Mouse (Mus musculus): ENCODE results near the gene Ankrd49. TPM values are rescaled to one million over a fixed set of nuclear protein-coding genes. Genes with fewer than 3 reads are reported as not detected.

Gene Ankrd49
- polyA plus RNA-seq (2016; fragmentation: Nextera tagmentation; extraction: Ambion mirVana): 40.7 and 46.8 TPM in 2 replicates

- Histone ChIP-seq H3K36me3 (peaks cover 59% of the 10 kb centered on the region), H3K27me3 (ENCODE audit: low read depth, poor library complexity, severe bottlenecking) (no peaks in the 10 kb centered on the region), H3K4me3 (peak within 1 kb of the TSS; percentile 81), H3K27ac (peak within 1 kb of the TSS; percentile 96), H3K4me1 (peaks cover 6% of the 10 kb centered on the region; the same call in 1 of the 2 replicates), H3K9me3 (replicated peaks) (no peaks in the 10 kb centered on the region)
- peak; percentile 91 for DNase-seq (ENCODE audit: low spot score)
- WGBS: under 1% methylated on average over 62 of the region's 62 CpGs
These were observed at the start of gene Ankrd49, which contains the start of gene Mre11a for GRCm38 (mm10) chr9:14784039-14785002. Gene Ankrd49, minus strand, starts transcription at chr9:14784856. Gene Mre11a, plus strand, starts transcription at chr9:14784654.

- Histone ChIP-seq H3K4me1 (no peaks in the 10 kb centered on the region), H3K9me3 (replicated peaks) (no peaks in the 10 kb centered on the region), H3K27ac (no peak overlapping the region), H3K36me3 (peaks cover 90% of the 10 kb centered on the region), H3K4me3 (no peak overlapping the region), H3K27me3 (ENCODE audit: low read depth, poor library complexity, severe bottlenecking) (no peaks in the 10 kb centered on the region)
- DNase-seq (ENCODE audit: low spot score): no peak
- 86% methylated on average over 5 of the region's 5 CpGs for WGBS
These were observed 47.4 kb upstream of the Ankrd49 start for GRCm38 (mm10) chr9:14832046-14832445.

- Histone ChIP-seq H3K36me3 (peaks cover 89% of the 10 kb centered on the region), H3K27me3 (ENCODE audit: low read depth, poor library complexity, severe bottlenecking) (no peaks in the 10 kb centered on the region), H3K9me3 (replicated peaks) (no peaks in the 10 kb centered on the region), H3K4me3 (no peak overlapping the region), H3K27ac (no peak overlapping the region), H3K4me1 (no peaks in the 10 kb centered on the region)
- WGBS: 58% methylated on average over 2 of the region's 2 CpGs
- no peak for DNase-seq (ENCODE audit: low spot score)
These were observed 43.2 kb upstream of the Ankrd49 start for GRCm38 (mm10) chr9:14827875-14828274.

- Histone ChIP-seq H3K9me3 (replicated peaks) (no peaks in the 10 kb centered on the region), H3K27ac (no peak overlapping the region), H3K36me3 (peaks cover 90% of the 10 kb centered on the region), H3K4me3 (no peak overlapping the region), H3K27me3 (ENCODE audit: low read depth, poor library complexity, severe bottlenecking) (no peaks in the 10 kb centered on the region), H3K4me1 (no peaks in the 10 kb centered on the region)
- WGBS: 93% methylated on average over 5 of the region's 5 CpGs
- no peak for DNase-seq (ENCODE audit: low spot score)
These were observed 40.2 kb upstream of the Ankrd49 start for GRCm38 (mm10) chr9:14824840-14825239.

GRCm38 (mm10) chr9:14821396-14821795 lies 36.7 kb upstream of the Ankrd49 start:
- H3K4me1 ChIP-seq: no peaks in the 10 kb centered on the region
- H3K4me3 ChIP-seq: no peak overlapping the region
- H3K9me3 ChIP-seq (replicated peaks): no peaks in the 10 kb centered on the region
- H3K27ac ChIP-seq: no peak overlapping the region
- no peaks in the 10 kb centered on the region for H3K27me3 ChIP-seq (ENCODE audit: low read depth, poor library complexity, severe bottlenecking)
- H3K36me3 ChIP-seq: peaks cover 95% of the 10 kb centered on the region
- no peak for DNase-seq (ENCODE audit: low spot score)

GRCm38 (mm10) chr9:14810111-14810510 lies 25.5 kb upstream of the Ankrd49 start:
- WGBS: 95% methylated on average over 5 of the region's 5 CpGs
- H3K9me3 ChIP-seq (replicated peaks): no peaks in the 10 kb centered on the region
- DNase-seq (ENCODE audit: low spot score): no peak

GRCm38 (mm10) chr9:14806786-14807185 lies 22.1 kb upstream of the Ankrd49 start:
- no peak for DNase-seq (ENCODE audit: low spot score)
- Histone ChIP-seq H3K27ac (no peak overlapping the region), H3K4me3 (no peak overlapping the region), H3K4me1 (no peaks in the 10 kb centered on the region), H3K27me3 (ENCODE audit: low read depth, poor library complexity, severe bottlenecking) (no peaks in the 10 kb centered on the region), H3K9me3 (replicated peaks) (no peaks in the 10 kb centered on the region), H3K36me3 (peaks cover 92% of the 10 kb centered on the region)
- WGBS: 92% methylated on average over 1 of the region's 1 CpGs

More at GRCm38 (mm10) chr9:14810111-14810510, 25.5 kb upstream of the Ankrd49 start:
- no peak overlapping the region for H3K4me3 ChIP-seq
- H3K4me1 ChIP-seq: no peaks in the 10 kb centered on the region
- H3K27ac ChIP-seq: no peak overlapping the region
- H3K27me3 ChIP-seq (ENCODE audit: low read depth, poor library complexity, severe bottlenecking): no peaks in the 10 kb centered on the region
- peaks cover 96% of the 10 kb centered on the region for H3K36me3 ChIP-seq

- 90% methylated on average over 2 of the region's 2 CpGs for WGBS
- H3K27ac ChIP-seq: no peak overlapping the region
- peaks cover 92% of the 10 kb centered on the region for H3K36me3 ChIP-seq
- no peaks in the 10 kb centered on the region for H3K9me3 ChIP-seq (replicated peaks)
- H3K27me3 ChIP-seq (ENCODE audit: low read depth, poor library complexity, severe bottlenecking): no peaks in the 10 kb centered on the region
- no peaks in the 10 kb centered on the region for H3K4me1 ChIP-seq
- H3K4me3 ChIP-seq: no peak overlapping the region
- no peak for DNase-seq (ENCODE audit: low spot score)
These were observed 21.1 kb upstream of the Ankrd49 start for GRCm38 (mm10) chr9:14805714-14806113.

- Histone ChIP-seq H3K27me3 (ENCODE audit: low read depth, poor library complexity, severe bottlenecking) (no peaks in the 10 kb centered on the region), H3K4me1 (peaks cover 6% of the 10 kb centered on the region; the same call in 1 of the 2 replicates), H3K36me3 (peaks cover 61% of the 10 kb centered on the region), H3K4me3 (no peak overlapping the region), H3K27ac (no peak overlapping the region), H3K9me3 (replicated peaks) (no peaks in the 10 kb centered on the region)
- no peak for DNase-seq (ENCODE audit: low spot score)
- WGBS: 89% methylated on average over 6 of the region's 6 CpGs
These were observed 2.7 kb upstream of the Ankrd49 start for GRCm38 (mm10) chr9:14787356-14787755.

- Histone ChIP-seq H3K36me3 (peaks cover 30% of the 10 kb centered on the region), H3K27me3 (ENCODE audit: low read depth, poor library complexity, severe bottlenecking) (no peaks in the 10 kb centered on the region), H3K4me1 (no peaks in the 10 kb centered on the region), H3K27ac (no peak overlapping the region), H3K4me3 (no peak overlapping the region), H3K9me3 (replicated peaks) (no peaks in the 10 kb centered on the region)
- 35% methylated on average over 13 of the region's 13 CpGs for WGBS
- DNase-seq (ENCODE audit: low spot score): no peak
These were observed 6.3 kb downstream of the Ankrd49 start for GRCm38 (mm10) chr9:14778341-14778740.

GRCm38 (mm10) chr9:14773813-14774212 lies 10.8 kb downstream of the Ankrd49 start:
- no peaks in the 10 kb centered on the region for H3K9me3 ChIP-seq (replicated peaks)
- 65% methylated on average over 2 of the region's 2 CpGs for WGBS
- no peaks in the 10 kb centered on the region for H3K36me3 ChIP-seq

GRCm38 (mm10) chr9:14772074-14772473 lies 12.6 kb downstream of the Ankrd49 start:
- Histone ChIP-seq H3K36me3 (no peaks in the 10 kb centered on the region), H3K9me3 (replicated peaks) (no peaks in the 10 kb centered on the region), H3K27ac (no peak overlapping the region), H3K4me1 (peaks cover 19% of the 10 kb centered on the region), H3K27me3 (ENCODE audit: low read depth, poor library complexity, severe bottlenecking) (peaks cover 15% of the 10 kb centered on the region), H3K4me3 (no peak overlapping the region)
- DNase-seq (ENCODE audit: low spot score): no peak
- 89% methylated on average over 2 of the region's 2 CpGs for WGBS

More at GRCm38 (mm10) chr9:14773813-14774212, 10.8 kb downstream of the Ankrd49 start:
- H3K4me3 ChIP-seq: no peak overlapping the region
- DNase-seq (ENCODE audit: low spot score): no peak
- H3K27me3 ChIP-seq (ENCODE audit: low read depth, poor library complexity, severe bottlenecking): peaks cover 15% of the 10 kb centered on the region
- no peak overlapping the region for H3K27ac ChIP-seq
- H3K4me1 ChIP-seq: peaks cover 19% of the 10 kb centered on the region

- Histone ChIP-seq H3K27ac (peak within 1 kb of the TSS; percentile 27; the same call in 1 of the 2 replicates), H3K9me3 (replicated peaks) (no peaks in the 10 kb centered on the region), H3K36me3 (no peaks in the 10 kb centered on the region), H3K27me3 (ENCODE audit: low read depth, poor library complexity, severe bottlenecking) (peaks cover 15% of the 10 kb centered on the region), H3K4me3 (peak within 1 kb of the TSS; percentile 18), H3K4me1 (peaks cover 19% of the 10 kb centered on the region)
- 21% methylated on average over 23 of the region's 23 CpGs for WGBS
- peak; percentile 43 for DNase-seq (ENCODE audit: low spot score)
These were observed 13.7 kb downstream of the Ankrd49 start, which contains the start of gene 1700012B09Rik for GRCm38 (mm10) chr9:14770803-14771471. Gene 1700012B09Rik, minus strand, starts transcription at chr9:14771030.
